Mouse (Mus musculus): ENCODE results near the gene Defb21.

GRCm38 (mm10) chr2:152543478-152543877 is 29.1 kb upstream of the Defb21 start:
- TF ChIP-seq MAFK (IDR thresholded peaks at IDR 0.05; ENCODE audit: borderline replicate concordance, low read depth, low read length) (no peak), ZNF384 (IDR thresholded peaks at IDR 0.05; ENCODE audit: low read depth, low read length) (no peak), CTCF (IDR thresholded peaks at IDR 0.05 in 2 of 3, conservative IDR thresholded peaks at IDR 0.05 in 1 of 3; ENCODE audit: control insufficient read depth in 1 of 3, insufficient read depth in 1 of 3, low read depth in 2 of 3, low read length in 3 of 3, poor library complexity in 1 of 3, severe bottlenecking in 1 of 3) (no peak)

Measured in MEL (cell line).